ENCODE assay signal across 24 mouse cellular contexts in genomic region chr3:51080855-51081254, GRCm38 (mm10).
DNase-seq lines count a peak whose midpoint lies in the region; ATAC-seq and TF ChIP-seq lines count a peak whose summit lies in the region.
"Had no signal": no experiment of that assay in that cellular context is flagged by ENCODE, and none has a peak within 500 bp of the region (broad histone marks: within the 10 kb centered on the region; RNA-seq: fewer than 3 reads in every experiment).

No protein-coding gene starts in this region.

- 53% methylated on average over 7 of the region's 7 CpGs for WGBS in neural tube, embryonic 13.5 days
- 58% methylated on average over 7 of the region's 7 CpGs for WGBS in neural tube, embryonic 15.5 days
- WGBS in limb, embryonic 10.5 days: 55% methylated on average over 7 of the region's 7 CpGs
- 81% methylated on average over 7 of the region's 7 CpGs for WGBS in forebrain, embryonic 12.5 days

- no peak for TF ChIP-seq CTCF in brain, embryonic 14.5 days (IDR thresholded peaks at IDR 0.05; ENCODE audit: borderline replicate concordance, extremely low read depth, insufficient read depth, insufficient read length)

- H3ac ChIP-seq in myocyte (ENCODE audit: control insufficient read depth, insufficient read length): no peak overlapping the region

- no peak overlapping the region for H3K9ac ChIP-seq in neural tube, embryonic 13.5 days
- no peak overlapping the region for H3K9ac ChIP-seq in neural tube, embryonic 15.5 days (replicated peaks)
- H3K9ac ChIP-seq in forebrain, embryonic 12.5 days: no peak overlapping the region
- H3K9ac ChIP-seq: hindbrain, embryonic 15.5 days; intestine, embryonic 15.5 days; liver, postnatal 0 days; midbrain, embryonic 13.5 days had no signal

- DNase-seq in brain, embryonic 14.5 days (ENCODE audit: low read depth): peak; percentile 43
- no peak for DNase-seq in limb, embryonic 10.5 days (ENCODE audit: low spot score)
- DNase-seq in adrenal gland, adult 18-20 months (ENCODE audit: low spot score in 2 of 2): no peak
- DNase-seq: adrenal gland, adult 2 months; cerebellum, adult 11-12 months; cerebellum, postnatal 10 days; gastrocnemius, adult 2 months; kidney, adult 9 months; kidney, postnatal 14 days; liver, postnatal 0 days; lung, postnatal 36 days; right cerebral cortex, adult 18-20 months; thymus, adult 2 months had no signal

- no peak for ATAC-seq in neural tube, embryonic 13.5 days (ENCODE audit: low read depth)
- no peak for ATAC-seq in neural tube, embryonic 15.5 days (ENCODE audit: low FRiP score)
- ATAC-seq in forebrain, embryonic 12.5 days (ENCODE audit: low FRiP score): no peak
- ATAC-seq: intestine, embryonic 15.5 days; liver, postnatal 0 days; midbrain, embryonic 13.5 days had no signal

- no peaks in the 10 kb centered on the region for H3K27me3 ChIP-seq in neural tube, embryonic 13.5 days
- H3K27me3 ChIP-seq in neural tube, embryonic 15.5 days (replicated peaks): no peaks in the 10 kb centered on the region
- no peaks in the 10 kb centered on the region for H3K27me3 ChIP-seq in limb, embryonic 10.5 days (ENCODE audit: low read depth, poor library complexity, severe bottlenecking)
- no peaks in the 10 kb centered on the region for H3K27me3 ChIP-seq in myocyte (ENCODE audit: control insufficient read depth, insufficient read depth, insufficient read length)
- H3K27me3 ChIP-seq in forebrain, embryonic 12.5 days: no peaks in the 10 kb centered on the region
- H3K27me3 ChIP-seq: hindbrain, embryonic 15.5 days; intestine, embryonic 15.5 days; midbrain, embryonic 13.5 days had no signal

- TF ChIP-seq POLR2A in brain, embryonic 14.5 days (IDR thresholded peaks at IDR 0.05; ENCODE audit: borderline replicate concordance, extremely low read depth, insufficient read depth, insufficient read length, poor library complexity, severe bottlenecking): no peak
- no peak for TF ChIP-seq POLR2A in myocyte (IDR thresholded peaks at IDR 0.05; ENCODE audit: insufficient read length, low read depth)

- H3K36me3 ChIP-seq in neural tube, embryonic 13.5 days: no peaks in the 10 kb centered on the region
- H3K36me3 ChIP-seq in neural tube, embryonic 15.5 days: no peaks in the 10 kb centered on the region
- no peaks in the 10 kb centered on the region for H3K36me3 ChIP-seq in limb, embryonic 10.5 days
- H3K36me3 ChIP-seq in myocyte (ENCODE audit: control insufficient read depth, insufficient read depth): no peaks in the 10 kb centered on the region
- no peaks in the 10 kb centered on the region for H3K36me3 ChIP-seq in forebrain, embryonic 12.5 days (replicated peaks)
- H3K36me3 ChIP-seq: heart, embryonic 10.5 days; hindbrain, embryonic 15.5 days; intestine, embryonic 15.5 days; midbrain, embryonic 13.5 days had no signal

- H3K27ac ChIP-seq in neural tube, embryonic 13.5 days (replicated peaks): peak overlapping the region; percentile 5; the same call in 1 of the 2 replicates
- no peak overlapping the region for H3K27ac ChIP-seq in neural tube, embryonic 15.5 days (replicated peaks)
- H3K27ac ChIP-seq in limb, embryonic 10.5 days: peak overlapping the region; percentile 56; the same call in 1 of the 2 replicates
- no peak overlapping the region for H3K27ac ChIP-seq in forebrain, embryonic 12.5 days
- H3K27ac ChIP-seq: gastrocnemius, adult 2 months; hindbrain, embryonic 15.5 days; intestine, embryonic 15.5 days; layer of hippocampus, adult 2 months; midbrain, embryonic 13.5 days; stomach, postnatal 0 days had no signal

- H3K4me1 ChIP-seq in neural tube, embryonic 13.5 days (replicated peaks): peaks cover 36% of the 10 kb centered on the region
- peaks cover 18% of the 10 kb centered on the region for H3K4me1 ChIP-seq in neural tube, embryonic 15.5 days
- H3K4me1 ChIP-seq in limb, embryonic 10.5 days: peaks cover 47% of the 10 kb centered on the region
- peaks cover 9% of the 10 kb centered on the region for H3K4me1 ChIP-seq in forebrain, embryonic 12.5 days
- H3K4me1 ChIP-seq: intestine, embryonic 15.5 days had no signal

- no peaks in the 10 kb centered on the region for H3K79me2 ChIP-seq in myocyte (ENCODE audit: control insufficient read depth, insufficient read depth)

- no peak overlapping the region for H3K4me3 ChIP-seq in neural tube, embryonic 13.5 days
- H3K4me3 ChIP-seq in neural tube, embryonic 15.5 days (replicated peaks): no peak overlapping the region
- no peak overlapping the region for H3K4me3 ChIP-seq in limb, embryonic 10.5 days
- H3K4me3 ChIP-seq in myocyte: no peak overlapping the region
- no peak overlapping the region for H3K4me3 ChIP-seq in forebrain, embryonic 12.5 days (replicated peaks)
- H3K4me3 ChIP-seq: gastrocnemius, adult 2 months; heart, embryonic 10.5 days; hindbrain, embryonic 15.5 days; intestine, embryonic 15.5 days; layer of hippocampus, adult 2 months; megakaryocyte, embryonic 14.5 days; midbrain, embryonic 13.5 days had no signal

- H3K4me2 ChIP-seq in neural tube, embryonic 13.5 days: no peak overlapping the region
- H3K4me2 ChIP-seq in neural tube, embryonic 15.5 days: no peak overlapping the region
- H3K4me2 ChIP-seq in myocyte (ENCODE audit: low read depth): peak overlapping the region; percentile 66
- H3K4me2 ChIP-seq in forebrain, embryonic 12.5 days: no peak overlapping the region
- H3K4me2 ChIP-seq: hindbrain, embryonic 15.5 days; intestine, embryonic 15.5 days; midbrain, embryonic 13.5 days had no signal

- no peaks in the 10 kb centered on the region for H3K9me3 ChIP-seq in neural tube, embryonic 13.5 days
- no peaks in the 10 kb centered on the region for H3K9me3 ChIP-seq in neural tube, embryonic 15.5 days (replicated peaks)
- H3K9me3 ChIP-seq in limb, embryonic 10.5 days (replicated peaks): no peaks in the 10 kb centered on the region
- H3K9me3 ChIP-seq in forebrain, embryonic 12.5 days: no peaks in the 10 kb centered on the region
- H3K9me3 ChIP-seq: heart, embryonic 10.5 days; hindbrain, embryonic 15.5 days; intestine, embryonic 15.5 days; megakaryocyte, embryonic 14.5 days; midbrain, embryonic 13.5 days had no signal

TF ChIP-seq in myocyte, 11 proteins besides CTCF, POLR2A, EP300 and RAD21:
- peak in 2 of 3 experiments; percentile 65 to 76 for TF ChIP-seq MYOG (IDR thresholded peaks at IDR 0.05; ENCODE audit: control insufficient read depth in 1 of 3, insufficient read depth in 1 of 3, insufficient read length in 2 of 3, low read depth in 2 of 3)
- peak; percentile 77 for TF ChIP-seq TCF12 (IDR thresholded peaks at IDR 0.05; ENCODE audit: insufficient read depth, poor library complexity, severe bottlenecking)
- TF ChIP-seq CEBPB (IDR thresholded peaks at IDR 0.05; ENCODE audit: insufficient read depth, poor library complexity, severe bottlenecking): 0 out of 2 replicates have a peak, but pooled peaks have one; percentile 39
- TF ChIP-seq USF1 (IDR thresholded peaks at IDR 0.05; ENCODE audit: low read depth): no peak
- peak; percentile 66 for TF ChIP-seq TCF3 (IDR thresholded peaks at IDR 0.05; ENCODE audit: insufficient read length, low read depth)
- TF ChIP-seq MYOD1 (IDR thresholded peaks at IDR 0.05; ENCODE audit: control insufficient read depth in 1 of 3, insufficient read length in 2 of 3, low read depth in 2 of 3): peak; percentile 34 to 88 (median 86)
- TF ChIP-seq REST (IDR thresholded peaks at IDR 0.05; ENCODE audit: insufficient read depth, insufficient read length): no peak

Comparison
In these comparisons a context has a peak if more than half of its experiments do, and no peak if none do; other contexts are left out.
1. H3K27ac ChIP-seq: peak in neural tube, embryonic 13.5 days (single experiment) and limb, embryonic 10.5 days (single experiment); none in neural tube, embryonic 15.5 days (single experiment) and forebrain, embryonic 12.5 days (single experiment).